Mouse (Mus musculus): ENCODE results near the gene Ldb3. TPM values are rescaled to one million over a fixed set of nuclear protein-coding genes. Genes with fewer than 3 reads are reported as not detected.

The Ldb3 gene
- total RNA-seq, 2 experiments from 2014 or later: 2.7 to 2.8 TPM

- no peak for DNase-seq (ENCODE audit: low spot score in 2 of 2)
Observed at GRCm38 (mm10) chr14:34590743-34591675, 2.5 kb upstream of the Ldb3 start.

- DNase-seq (ENCODE audit: low spot score in 2 of 2): no peak
Observed at GRCm38 (mm10) chr14:34590017-34590570, 1.6 kb upstream of the Ldb3 start.

- no peak for DNase-seq (ENCODE audit: low spot score in 2 of 2)
Observed at GRCm38 (mm10) chr14:34589185-34589713, 767 bp upstream of the Ldb3 start.

- no peak for DNase-seq (ENCODE audit: low spot score in 2 of 2)
Observed at GRCm38 (mm10) chr14:34588005-34588404, 477 bp downstream of the Ldb3 start.

GRCm38 (mm10) chr14:34586871-34587270, 1.6 kb downstream of the Ldb3 start:
- DNase-seq (ENCODE audit: low spot score in 2 of 2): no peak

- DNase-seq (ENCODE audit: low spot score in 2 of 2): no peak
Observed at GRCm38 (mm10) chr14:34585358-34586105, 3.0 kb downstream of the Ldb3 start.

GRCm38 (mm10) chr14:34582740-34583427, 5.6 kb downstream of the Ldb3 start:
- no peak for DNase-seq (ENCODE audit: low spot score in 2 of 2)

GRCm38 (mm10) chr14:34576858-34577257, 11.6 kb downstream of the Ldb3 start:
- no peak for DNase-seq (ENCODE audit: low spot score in 2 of 2)

GRCm38 (mm10) chr14:34574068-34574467, 14.4 kb downstream of the Ldb3 start:
- DNase-seq (ENCODE audit: low spot score in 2 of 2): no peak

- DNase-seq (ENCODE audit: low spot score in 2 of 2): no peak
Observed at GRCm38 (mm10) chr14:34573348-34573913, 15.1 kb downstream of the Ldb3 start.

- DNase-seq (ENCODE audit: low spot score in 2 of 2): no peak
Observed at GRCm38 (mm10) chr14:34571610-34572387, 16.7 kb downstream of the Ldb3 start.

- DNase-seq (ENCODE audit: low spot score in 2 of 2): no peak
Observed at GRCm38 (mm10) chr14:34570903-34571302, 17.6 kb downstream of the Ldb3 start.

- peak; percentile 73 to 89 for DNase-seq (ENCODE audit: low spot score in 2 of 2)
Observed at GRCm38 (mm10) chr14:34570294-34570693, 18.2 kb downstream of the Ldb3 start.

GRCm38 (mm10) chr14:34569534-34570194, 18.8 kb downstream of the Ldb3 start:
- no peak for DNase-seq (ENCODE audit: low spot score in 2 of 2)

- DNase-seq (ENCODE audit: low spot score in 2 of 2): no peak
Observed at GRCm38 (mm10) chr14:34568626-34569025, 19.9 kb downstream of the Ldb3 start.

GRCm38 (mm10) chr14:34567697-34568096, 20.8 kb downstream of the Ldb3 start:
- DNase-seq (ENCODE audit: low spot score in 2 of 2): no peak

GRCm38 (mm10) chr14:34566530-34566929, 22.0 kb downstream of the Ldb3 start:
- no peak for DNase-seq (ENCODE audit: low spot score in 2 of 2)

- DNase-seq (ENCODE audit: low spot score in 2 of 2): no peak
Observed at GRCm38 (mm10) chr14:34565711-34566110, 22.8 kb downstream of the Ldb3 start.

GRCm38 (mm10) chr14:34564646-34565045, 23.8 kb downstream of the Ldb3 start:
- DNase-seq (ENCODE audit: low spot score in 2 of 2): no peak
